Mouse (Mus musculus) cerebellum, adult (tissue): ENCODE results near the gene Slc26a9.
A peak's percentile ranks its signal among the peaks of the same experiment; 100 is the strongest.

Experiments
- ATAC-seq: cut with Nextera tagmentation; 2 replicates; pipeline ENCODE4 v1.9.2; 2017; ENCODE audit warnings: mild to moderate bottlenecking, moderate library complexity, mixed read lengths; ENCODE audit not compliant: insufficient number of reproducible peaks, low FRiP score, low TSS enrichment

Slc26a9 gene

GRCm38 (mm10) chr1:131734657-131735273 lies 9.1 kb upstream of the Slc26a9 start:
- no peak for ATAC-seq

- no peak for ATAC-seq
Measured at GRCm38 (mm10) chr1:131736494-131736893, 7.3 kb upstream of the Slc26a9 start.

GRCm38 (mm10) chr1:131737269-131737668 lies 6.6 kb upstream of the Slc26a9 start:
- peak; percentile 60 for ATAC-seq

GRCm38 (mm10) chr1:131738760-131739159 lies 5.1 kb upstream of the Slc26a9 start:
- ATAC-seq = no peak

GRCm38 (mm10) chr1:131739481-131740160 lies 4.2 kb upstream of the Slc26a9 start:
- no peak for ATAC-seq

GRCm38 (mm10) chr1:131745391-131745790 lies 1.6 kb downstream of the Slc26a9 start:
- ATAC-seq = no peak

GRCm38 (mm10) chr1:131747761-131748160 lies 3.9 kb downstream of the Slc26a9 start:
- ATAC-seq = no peak

- no peak for ATAC-seq
Measured at GRCm38 (mm10) chr1:131748636-131749035, 4.8 kb downstream of the Slc26a9 start.

- ATAC-seq = no peak
Measured at GRCm38 (mm10) chr1:131749706-131750545, 6.1 kb downstream of the Slc26a9 start.

GRCm38 (mm10) chr1:131751181-131751890 lies 7.5 kb downstream of the Slc26a9 start:
- no peak for ATAC-seq

- peak; percentile 85 for ATAC-seq
Measured at GRCm38 (mm10) chr1:131751891-131752311, 8.1 kb downstream of the Slc26a9 start.

- no peak for ATAC-seq
Measured at GRCm38 (mm10) chr1:131754212-131754829, 10.5 kb downstream of the Slc26a9 start.

- ATAC-seq = no peak
Measured at GRCm38 (mm10) chr1:131754916-131755315, 11.1 kb downstream of the Slc26a9 start.

GRCm38 (mm10) chr1:131757211-131757610 lies 13.4 kb downstream of the Slc26a9 start:
- ATAC-seq = no peak

GRCm38 (mm10) chr1:131758796-131759195 lies 15.0 kb downstream of the Slc26a9 start:
- ATAC-seq = no peak

- ATAC-seq = no peak
Measured at GRCm38 (mm10) chr1:131759667-131760427, 16.0 kb downstream of the Slc26a9 start.

- ATAC-seq = no peak
Measured at GRCm38 (mm10) chr1:131760428-131760820, 16.6 kb downstream of the Slc26a9 start.

- ATAC-seq = no peak
Measured at GRCm38 (mm10) chr1:131761079-131761831, 17.4 kb downstream of the Slc26a9 start.

- no peak for ATAC-seq
Measured at GRCm38 (mm10) chr1:131763683-131764082, 19.9 kb downstream of the Slc26a9 start.
